Mouse (Mus musculus) testis, adult 2 months (tissue): ENCODE measurements at regions not wholly inside any gene's neighbourhood (a gene's known extent, or its start where the extent isn't known, plus 50 kb on each side); places are given as distances from the start of the nearest gene placed in this dataset.

Experiments
- CTCF ChIP-seq: fragments of 200-500 bp; IDR thresholded peaks from 2 replicates; pipeline ENCODE4 v1.5.1; 2012; ENCODE audit warnings: low read depth, mild to moderate bottlenecking, inconsistent platforms, low read length, moderate library complexity; ENCODE audit not compliant: control insufficient read depth, insufficient read depth, insufficient replicate concordance
- POLR2A ChIP-seq: fragments of 200-500 bp; IDR thresholded peaks from 2 replicates; pipeline ENCODE4 v1.6.1; 2012; ENCODE audit warnings: low read depth, mild to moderate bottlenecking, inconsistent platforms, low read length, moderate library complexity; ENCODE audit not compliant: control insufficient read depth

DNA sequence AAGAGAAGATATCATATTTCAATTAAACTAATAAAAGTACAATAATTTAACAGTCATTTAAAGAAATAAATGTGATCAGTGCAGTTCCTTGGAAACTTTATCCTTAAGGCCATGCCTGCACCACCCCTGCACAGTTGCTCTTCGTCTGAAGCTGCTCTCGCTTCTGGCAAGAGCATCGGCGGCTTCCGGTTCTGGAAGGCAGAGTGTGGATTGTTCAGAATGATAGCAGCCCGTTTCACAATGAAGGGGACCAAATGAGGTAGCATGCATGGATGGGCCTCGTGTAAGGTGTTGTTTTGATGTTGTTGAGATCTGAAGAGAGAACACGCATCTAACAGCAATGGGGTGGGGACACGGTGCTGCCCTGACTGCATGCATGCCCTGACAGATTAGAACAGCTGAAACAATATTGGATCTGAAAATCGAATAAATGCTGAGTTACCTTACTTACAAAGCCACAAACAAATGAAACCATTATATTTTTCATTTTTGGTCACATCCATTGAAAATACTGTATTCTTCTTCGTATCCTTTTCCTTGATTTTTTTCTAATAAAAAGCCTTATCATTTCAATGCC is 154.3 kb downstream of the Fam198b start:
- TF ChIP-seq CTCF (no peak), POLR2A (no peak)
